Mouse (Mus musculus) cerebellum, adult 2 months (tissue): Measurements from ENCODE around the gene Rassf2.

Experiments
- CTCF ChIP-seq: fragments of 200-500 bp; IDR thresholded peaks from 2 replicates; pipeline ENCODE4 v1.5.1; 2011; ENCODE audit warnings: low read depth, mild to moderate bottlenecking, control low read depth, low read length, moderate library complexity, borderline replicate concordance; ENCODE audit not compliant: insufficient read depth
- POLR2A ChIP-seq: fragments of 200-500 bp; IDR thresholded peaks from 2 replicates; pipeline ENCODE4 v1.6.1; 2011; ENCODE audit warnings: low read length, control low read depth, borderline replicate concordance; ENCODE audit not compliant: insufficient read depth

- TF ChIP-seq POLR2A, result no peak
- TF ChIP-seq CTCF, result no peak
Measured at GRCm38 (mm10) chr2:131956336-131957256, 73.5 kb downstream of the Rassf2 start.
